Mouse (Mus musculus) cerebellum, adult 9-11 months (tissue): Measurements from ENCODE around the gene Tpst2.

ENCODE experiments used
- DNase-seq: peaks from one replicate; pipeline ENCODE4 v3.0.0; 2022

The Tpst2 gene

GRCm38 (mm10) chr5:112276267-112276873 lies at the start of gene Tpst2:
Gene Tpst2 (plus strand): TSS chr5:112276691.
- DNase-seq = peak; percentile 100

DNA sequence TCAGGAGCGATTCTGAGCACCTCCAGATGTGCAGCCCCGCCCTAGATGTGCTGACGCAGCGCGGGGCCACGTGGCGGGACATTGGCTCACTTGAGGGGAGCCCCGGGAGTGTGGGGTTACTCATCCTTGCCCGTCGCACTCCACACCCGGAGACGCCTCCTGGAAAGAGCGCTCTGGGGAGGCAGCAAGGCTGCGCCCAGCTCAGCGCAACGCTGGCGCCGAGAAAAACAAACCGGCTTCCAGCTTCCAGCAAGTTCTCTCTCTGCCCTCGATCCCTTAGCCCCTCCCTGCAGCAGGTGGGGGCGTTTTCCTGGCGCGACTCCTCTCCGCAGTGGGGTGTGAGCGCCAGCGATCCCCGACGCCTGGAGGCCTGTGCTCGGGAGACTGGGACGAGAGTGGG lies 49.1 kb upstream of the Tpst2 start:
- DNase-seq = no peak

DNA sequence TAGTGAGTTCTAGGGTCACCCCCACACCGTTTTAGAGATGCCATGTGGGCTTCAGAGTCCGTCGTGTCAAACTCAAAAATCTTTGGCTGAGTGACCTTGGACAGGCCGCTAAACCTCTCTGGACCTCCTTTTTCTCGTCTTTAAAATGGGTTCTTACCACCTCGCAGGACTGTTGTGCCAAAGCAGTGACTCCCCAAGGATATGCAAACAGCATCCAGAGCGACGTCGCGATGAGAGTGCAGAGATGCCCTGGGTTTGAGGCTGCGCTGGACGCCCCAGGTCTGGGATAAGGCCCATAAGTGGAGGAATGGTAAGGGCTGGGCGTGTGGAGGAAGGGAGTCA lies 48.6 kb upstream of the Tpst2 start:
- DNase-seq = no peak

GRCm38 (mm10) chr5:112228240-112229076 lies 48.0 kb upstream of the Tpst2 start:
- DNase-seq = no peak

- no peak for DNase-seq
Measured at GRCm38 (mm10) chr5:112235806-112236205, 40.7 kb upstream of the Tpst2 start.

DNA sequence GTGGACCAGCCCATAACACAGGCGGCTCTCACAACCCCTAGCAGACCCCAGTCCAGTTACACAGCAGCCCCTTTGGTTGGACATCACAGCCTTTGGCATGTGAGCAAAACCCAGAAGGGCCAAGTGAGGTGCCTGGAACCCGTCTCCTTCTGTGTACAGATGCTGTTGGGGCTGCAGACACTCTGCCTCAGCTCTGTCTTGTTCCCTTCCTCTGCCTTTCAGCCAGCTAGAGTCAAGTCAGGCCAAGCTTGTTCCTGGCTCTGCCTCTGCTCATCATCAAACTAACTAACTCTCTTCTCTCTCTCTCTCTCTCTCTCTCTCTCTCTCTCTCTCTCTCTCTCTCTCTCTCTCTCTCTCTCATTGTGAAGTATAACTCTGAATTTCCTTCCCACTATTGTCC lies 39.9 kb upstream of the Tpst2 start:
- DNase-seq = no peak

DNA sequence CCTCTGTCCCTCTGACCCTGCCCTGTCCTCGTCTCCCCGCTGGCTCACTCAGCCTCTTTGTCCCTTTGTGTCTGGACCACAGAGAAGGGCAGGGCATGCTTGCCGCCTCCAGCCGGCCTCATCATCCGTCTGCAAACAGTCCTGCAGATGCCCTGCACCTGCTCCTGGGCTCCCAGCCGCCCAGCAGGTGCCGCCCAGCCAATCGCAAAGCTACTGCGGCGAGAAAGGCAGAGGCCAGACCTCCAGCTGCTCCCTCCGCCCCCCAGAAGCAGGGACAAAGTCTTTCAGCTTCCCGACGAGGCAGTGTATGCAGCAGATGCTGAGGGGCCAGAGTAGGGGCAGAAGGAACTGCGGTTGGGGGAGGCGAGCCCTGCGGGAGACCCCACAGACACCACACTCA lies 39.1 kb upstream of the Tpst2 start:
- no peak for DNase-seq

DNA sequence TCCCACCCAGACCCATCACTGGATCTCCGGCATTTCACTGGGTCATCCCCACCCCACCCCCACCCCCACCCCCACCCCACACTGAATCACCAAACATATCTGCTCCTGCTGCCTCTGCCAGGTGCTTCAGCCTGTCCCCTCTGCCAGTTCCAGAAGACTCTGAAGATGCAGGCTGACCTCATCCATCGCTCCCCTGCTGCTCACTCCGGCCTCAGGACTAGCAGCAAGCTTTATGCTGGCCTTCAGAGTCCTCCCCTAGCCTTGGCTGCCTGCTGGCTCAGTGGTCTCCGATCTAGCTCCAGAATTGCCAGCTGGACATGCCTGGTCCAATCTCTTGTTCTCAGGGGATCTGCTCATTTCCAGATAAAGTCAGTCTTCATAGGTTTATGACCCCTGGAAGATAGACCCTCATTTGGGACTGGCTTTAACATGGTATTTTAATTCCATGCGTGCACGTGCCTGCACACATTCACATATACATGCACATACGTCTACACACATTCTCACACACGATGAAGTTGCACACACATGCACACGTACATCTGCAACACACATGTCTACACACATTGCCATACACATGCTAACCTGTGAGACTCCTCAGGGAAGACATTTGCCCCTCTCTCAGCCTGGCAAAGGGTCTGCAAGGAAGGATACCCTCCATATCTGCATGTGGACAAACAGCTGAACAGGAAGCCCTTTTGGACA lies 38.5 kb upstream of the Tpst2 start:
- no peak for DNase-seq

GRCm38 (mm10) chr5:112238781-112239482 lies 37.6 kb upstream of the Tpst2 start:
- no peak for DNase-seq

DNA sequence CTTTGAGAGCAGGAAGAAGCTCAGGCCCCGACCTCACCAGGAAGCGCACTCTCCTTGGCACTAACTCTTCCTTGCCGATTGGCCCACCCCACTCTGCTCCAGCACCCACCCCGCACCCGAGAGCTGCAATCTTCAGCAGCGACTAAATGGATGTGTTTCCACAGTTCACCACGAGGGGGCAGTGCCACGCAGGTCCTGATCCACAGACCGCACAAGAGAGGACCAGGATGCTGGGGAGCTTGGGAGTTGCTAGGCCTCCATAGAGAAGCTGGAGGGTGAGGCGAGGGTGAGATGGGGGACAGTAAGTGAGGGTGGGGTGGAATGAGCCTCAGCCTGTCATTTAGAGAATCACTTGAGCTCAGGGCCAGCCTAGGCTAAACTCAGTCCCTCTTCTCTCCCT lies 35.7 kb upstream of the Tpst2 start:
- peak; percentile 86 for DNase-seq

GRCm38 (mm10) chr5:112241849-112242248 lies 34.6 kb upstream of the Tpst2 start:
- DNase-seq = no peak

GRCm38 (mm10) chr5:112242361-112242778 lies 34.1 kb upstream of the Tpst2 start:
- DNase-seq = no peak

DNA sequence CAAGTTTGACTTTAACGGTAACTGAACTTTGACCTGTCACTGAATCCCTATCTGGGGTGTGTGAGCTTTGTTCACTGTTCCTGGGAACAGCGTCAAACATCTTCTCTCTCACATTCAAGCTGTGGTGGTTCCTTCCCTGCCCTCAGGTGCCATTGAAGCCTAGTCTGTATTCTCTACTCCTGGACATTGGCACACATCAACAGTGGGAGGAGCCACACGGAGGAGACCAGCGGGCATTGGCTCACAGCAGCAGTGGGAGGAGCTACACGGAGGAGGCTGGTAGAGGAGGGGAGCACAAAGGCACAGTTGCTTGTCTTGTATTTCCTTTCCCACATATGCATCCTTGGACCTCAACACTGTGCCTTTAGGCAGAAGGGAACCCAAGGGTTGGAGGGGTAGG lies 33.5 kb upstream of the Tpst2 start:
- no peak for DNase-seq

DNA sequence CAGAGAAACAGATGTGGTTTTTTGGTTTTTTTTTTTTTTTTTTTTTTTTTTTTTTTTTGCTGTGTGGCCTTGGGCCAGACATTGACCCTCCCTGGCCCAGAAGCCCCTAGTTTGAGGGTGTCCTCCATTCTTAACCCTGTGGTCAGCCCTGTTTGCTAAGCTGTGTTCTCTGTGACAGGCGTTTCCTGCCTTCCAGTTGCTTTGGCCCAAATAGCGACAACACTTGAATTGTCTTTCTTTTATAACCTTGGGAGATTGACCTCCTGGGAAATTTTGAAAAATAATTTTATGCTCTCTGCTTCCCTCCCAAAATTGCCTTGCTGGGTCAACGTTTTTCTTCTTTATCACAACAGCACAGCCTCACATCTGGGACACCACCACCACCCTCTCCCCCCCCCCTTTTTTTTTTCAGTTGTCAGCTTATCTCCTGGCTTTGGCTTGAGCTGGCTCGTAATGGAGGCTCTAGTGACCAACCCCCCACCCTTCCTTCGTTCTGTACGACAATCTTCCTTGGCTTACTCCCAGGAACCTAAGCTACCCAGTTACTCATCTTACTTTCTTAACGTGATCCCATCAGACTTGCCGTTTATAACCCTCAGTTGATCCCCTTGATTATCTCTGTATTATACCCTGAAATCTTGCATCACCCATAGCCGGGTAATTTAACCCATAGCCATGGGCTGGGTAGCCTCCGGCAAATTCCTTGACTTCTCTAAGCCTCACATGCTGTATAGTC lies 32.8 kb upstream of the Tpst2 start:
- DNase-seq = no peak

DNA sequence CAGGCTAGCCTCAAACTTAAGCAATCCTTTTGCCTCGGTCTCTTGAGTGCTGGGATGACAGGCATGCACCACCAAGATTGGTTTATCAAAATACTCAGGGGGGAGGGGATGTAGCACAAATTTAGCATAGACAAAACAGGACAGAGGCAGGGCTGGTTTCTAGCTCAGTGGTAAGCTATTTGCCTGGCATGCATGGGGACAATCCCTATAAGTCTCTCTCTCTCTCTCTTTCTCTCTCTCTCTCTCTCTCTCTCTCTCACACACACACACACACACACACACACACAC lies 32.3 kb upstream of the Tpst2 start:
- DNase-seq = no peak

GRCm38 (mm10) chr5:112244890-112245615 lies 31.4 kb upstream of the Tpst2 start:
- no peak for DNase-seq

- no peak for DNase-seq
Measured at GRCm38 (mm10) chr5:112247399-112247798, 29.1 kb upstream of the Tpst2 start.

DNA sequence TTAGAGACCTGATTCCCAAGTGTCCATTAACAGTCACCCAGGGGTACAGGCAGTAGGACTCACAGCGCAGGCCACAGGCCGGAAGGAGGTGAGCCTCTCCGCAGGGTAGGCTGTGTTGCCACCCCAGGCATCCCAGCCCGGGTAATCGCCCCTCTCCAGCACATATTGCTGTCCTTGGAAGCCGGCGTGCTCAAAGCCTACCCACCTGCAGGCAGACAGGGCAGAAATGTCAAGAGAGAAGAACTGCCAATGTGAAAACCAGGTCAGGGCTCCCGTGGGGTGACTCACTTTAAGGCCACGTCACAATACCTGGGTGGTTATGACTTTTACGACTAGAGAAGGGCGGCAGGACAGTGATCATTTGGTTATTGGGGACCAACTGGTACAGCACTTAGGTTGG lies 27.4 kb upstream of the Tpst2 start:
- no peak for DNase-seq

- DNase-seq = no peak
Measured at GRCm38 (mm10) chr5:112252400-112252799, 24.1 kb upstream of the Tpst2 start, which contains the start of gene Cryba4. Gene Cryba4 (minus strand): TSS chr5:112252518.

DNA sequence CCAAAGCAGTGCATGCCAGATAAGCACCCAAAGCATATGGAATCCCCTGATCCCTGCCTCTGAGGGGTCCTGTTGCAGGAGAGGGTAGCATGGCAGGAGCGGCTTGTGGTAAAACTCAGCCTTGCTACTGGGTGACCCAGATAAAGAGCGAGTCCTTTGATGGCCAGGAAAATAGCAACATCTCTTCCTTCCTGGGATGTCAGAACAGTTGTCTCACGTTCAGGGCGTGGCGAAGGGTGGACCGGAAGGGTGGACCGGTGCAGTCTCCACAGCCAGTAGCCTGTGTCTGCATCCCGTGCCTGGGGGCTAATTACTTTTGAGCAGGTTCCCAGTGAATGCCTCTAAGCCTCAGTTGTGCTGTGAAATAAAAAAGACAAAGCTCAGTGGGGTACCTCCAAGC lies 23.3 kb upstream of the Tpst2 start:
- no peak for DNase-seq

DNA sequence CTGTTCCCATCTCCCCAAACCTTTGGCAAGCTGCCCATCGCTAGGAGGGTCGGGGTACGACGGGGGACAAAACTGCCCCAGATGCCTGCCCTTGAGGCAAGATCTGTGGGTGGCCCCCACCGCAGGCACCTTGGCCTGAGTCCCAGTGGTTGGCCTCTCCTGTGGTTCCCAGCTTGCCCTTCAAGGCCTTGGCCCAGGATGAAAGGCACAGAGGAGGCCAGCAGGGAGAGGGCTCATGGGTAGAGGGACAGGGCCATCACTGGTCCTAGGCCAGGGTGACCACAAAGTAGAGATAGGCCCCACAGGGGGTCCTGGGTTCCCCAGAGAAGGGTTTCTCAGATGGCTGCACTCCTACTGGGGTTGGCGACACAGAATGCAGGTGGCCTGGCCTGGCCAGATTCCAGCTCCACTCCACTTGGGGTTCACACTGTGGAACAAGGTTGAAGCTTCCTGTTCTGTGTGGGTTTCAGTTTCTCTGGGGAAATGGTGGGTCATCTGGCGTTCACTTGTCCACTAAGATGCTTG lies 22.1 kb upstream of the Tpst2 start:
- DNase-seq = peak; percentile 82

GRCm38 (mm10) chr5:112255426-112255825 lies 21.1 kb upstream of the Tpst2 start, which contains the start of gene Crybb1:
Gene Crybb1 (plus strand): TSS chr5:112255815.
- peak; percentile 94 for DNase-seq
